Mouse (Mus musculus) urinary bladder, postnatal 25 days (tissue): ENCODE results near the gene Prr5.

ENCODE experiments used
- DNase-seq: peaks from one replicate; pipeline ENCODE4 v3.0.0; 2022; ENCODE audit warnings: low spot score

Prr5 gene

DNA sequence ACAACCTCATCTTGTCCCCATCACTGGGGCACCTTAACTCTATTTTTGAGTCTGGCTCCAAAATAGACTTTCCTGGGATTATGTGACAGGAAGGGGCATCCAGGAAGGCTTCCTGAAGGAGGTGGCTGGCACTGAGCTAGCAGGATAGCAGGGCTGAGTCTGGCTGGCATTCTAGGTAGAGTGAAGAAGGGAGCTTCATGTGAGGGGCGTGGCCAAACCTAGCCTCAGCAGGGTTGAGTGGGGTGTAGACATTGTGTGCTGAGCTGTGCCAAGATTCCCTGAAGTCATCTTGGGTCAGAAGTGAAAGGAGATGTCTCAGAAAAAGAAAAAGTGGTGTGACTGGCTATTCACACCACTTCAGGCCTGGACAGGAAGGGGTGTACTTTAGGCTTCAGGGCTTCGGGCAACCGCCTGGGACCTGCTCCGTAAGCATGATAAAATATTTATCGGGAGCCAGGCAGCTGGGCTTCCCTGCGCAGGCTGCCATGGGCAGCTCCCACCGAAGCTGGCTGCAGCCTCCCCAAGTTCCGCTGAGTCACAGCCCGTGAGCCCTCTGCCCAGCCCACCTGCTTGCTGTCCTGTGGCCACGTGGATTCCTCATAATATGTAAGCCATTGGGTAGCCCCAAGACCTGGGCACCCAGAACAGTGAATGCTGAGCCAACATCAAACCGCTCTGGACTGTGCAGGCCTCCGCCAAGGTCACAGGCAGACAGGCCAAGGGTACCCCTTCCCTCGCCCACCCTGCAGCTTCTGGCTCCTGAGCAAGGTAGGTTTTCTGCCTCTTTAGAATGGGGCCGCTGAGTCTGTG is at the start of gene Prr5:
Gene Prr5 (plus strand): TSS at position 683 of the 810 bp plus-strand sequence.
- no peak for DNase-seq

GRCm38 (mm10) chr15:84620028-84620427 is 49.4 kb upstream of the Prr5 start:
- DNase-seq = no peak

GRCm38 (mm10) chr15:84621722-84622428 is 47.5 kb upstream of the Prr5 start:
- DNase-seq = no peak

GRCm38 (mm10) chr15:84624870-84625269 is 44.5 kb upstream of the Prr5 start:
- peak; percentile 26 for DNase-seq

- DNase-seq = no peak
Observed at GRCm38 (mm10) chr15:84625712-84626414, 43.6 kb upstream of the Prr5 start.

DNA sequence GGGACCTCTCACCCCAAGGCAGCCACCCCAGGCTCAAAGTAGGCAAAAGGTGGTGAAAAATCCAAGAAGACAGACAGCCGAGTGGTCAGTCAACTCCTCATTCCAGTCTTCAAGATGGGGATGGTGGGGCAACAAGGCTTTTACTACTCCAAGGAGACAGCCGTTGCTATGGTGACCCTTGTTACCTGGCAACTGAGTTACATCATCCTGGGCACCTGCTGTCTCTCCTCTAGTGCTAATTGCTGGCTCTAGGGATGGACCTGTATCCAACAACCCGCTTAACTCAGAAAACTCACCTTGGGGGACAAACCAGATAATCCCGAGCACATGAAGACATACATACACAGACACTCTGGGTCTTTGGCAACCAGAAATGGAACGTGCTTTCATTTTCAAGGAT is 42.1 kb upstream of the Prr5 start:
- DNase-seq = no peak

DNA sequence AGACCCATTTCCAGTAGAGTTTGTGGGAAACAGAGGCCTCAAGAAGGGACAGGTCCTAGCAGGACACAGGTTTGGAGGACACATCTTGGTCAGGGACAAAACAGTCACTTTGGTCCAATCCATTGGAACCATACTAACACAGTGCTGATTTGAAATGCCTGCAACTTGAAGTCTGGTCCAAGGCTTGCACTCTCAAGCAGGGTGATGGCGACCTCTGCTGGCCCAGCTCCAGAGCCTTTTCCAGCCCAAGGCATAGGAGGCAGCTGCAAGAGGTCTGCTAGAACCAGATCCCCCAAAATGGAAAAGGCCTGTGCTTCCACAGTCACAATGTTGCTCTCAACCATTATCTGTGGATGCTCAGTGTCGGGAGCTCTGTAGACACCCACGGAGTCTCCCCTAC is 39.7 kb upstream of the Prr5 start:
- peak; percentile 44 for DNase-seq

- DNase-seq = peak; percentile 72
Observed at GRCm38 (mm10) chr15:84631560-84631959, 37.9 kb upstream of the Prr5 start.

GRCm38 (mm10) chr15:84634361-84634760 is 35.1 kb upstream of the Prr5 start:
- no peak for DNase-seq

- no peak for DNase-seq
Observed at GRCm38 (mm10) chr15:84638405-84638804, 31.0 kb upstream of the Prr5 start.

- DNase-seq = no peak
Observed at GRCm38 (mm10) chr15:84639072-84639450, 30.4 kb upstream of the Prr5 start.

- DNase-seq = peak; percentile 27
Observed at GRCm38 (mm10) chr15:84639451-84640136, 29.8 kb upstream of the Prr5 start.

DNA sequence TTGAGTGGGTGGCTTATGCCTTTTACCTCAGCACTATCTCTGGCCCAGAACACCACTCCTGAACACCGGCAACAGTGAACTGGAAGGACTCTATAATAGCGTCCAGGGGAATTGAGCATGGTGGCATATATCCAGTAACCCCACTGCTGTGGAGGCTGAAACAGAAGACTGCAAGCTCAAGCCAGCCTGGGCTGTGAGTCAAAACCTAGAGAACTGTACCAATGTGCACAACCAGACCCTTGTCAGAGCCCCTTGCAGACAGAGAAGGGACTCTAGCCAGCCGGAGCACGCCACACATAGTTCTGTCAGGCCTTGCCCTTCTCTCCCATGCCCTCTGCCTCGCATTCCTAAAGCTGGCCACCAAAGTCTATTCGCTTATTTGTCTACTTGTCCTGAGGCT is 28.7 kb upstream of the Prr5 start:
- no peak for DNase-seq

DNA sequence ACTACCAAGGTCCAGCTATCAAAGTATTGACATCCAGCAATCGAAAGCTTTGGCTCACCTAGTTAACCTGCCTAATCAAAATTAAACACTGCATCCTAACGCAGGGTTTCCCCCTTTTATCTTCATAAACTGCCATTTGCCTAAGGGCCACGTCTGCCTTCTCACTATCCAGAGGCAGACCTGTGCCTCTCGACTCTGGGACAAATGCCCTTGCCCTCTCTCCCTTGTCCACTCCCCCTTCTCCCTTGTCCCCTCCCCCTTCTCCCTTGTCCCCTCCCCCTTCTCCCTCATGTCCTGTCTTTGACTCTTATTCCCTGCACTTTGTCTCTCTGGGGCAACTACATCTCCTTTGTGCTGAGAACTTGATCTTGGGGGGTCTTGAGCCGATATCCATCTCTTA is 28.3 kb upstream of the Prr5 start:
- no peak for DNase-seq

DNA sequence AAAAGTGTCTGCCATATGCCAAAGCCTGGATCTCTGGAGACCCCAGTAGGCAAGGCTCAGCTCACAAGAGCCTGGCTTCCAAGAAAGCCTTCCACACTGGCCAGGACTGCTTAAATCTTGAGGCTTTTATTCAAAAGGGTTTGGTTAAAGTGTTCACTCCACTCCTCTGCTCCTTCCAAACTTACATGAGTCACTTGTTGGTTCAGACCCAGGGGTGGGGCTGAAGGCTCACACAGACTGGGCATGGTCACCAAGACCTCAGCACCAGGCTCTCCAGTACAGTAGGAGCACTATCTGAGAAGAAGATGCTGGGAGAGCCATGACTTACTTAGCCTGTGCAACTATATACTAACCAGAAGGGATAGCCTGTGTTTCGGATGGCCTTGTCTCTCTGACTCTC is 27.5 kb upstream of the Prr5 start:
- DNase-seq = no peak

GRCm38 (mm10) chr15:84643178-84643577 is 26.2 kb upstream of the Prr5 start:
- no peak for DNase-seq

- DNase-seq = no peak
Observed at GRCm38 (mm10) chr15:84651481-84651880, 17.9 kb upstream of the Prr5 start.

GRCm38 (mm10) chr15:84653151-84653550 is 16.3 kb upstream of the Prr5 start:
- no peak for DNase-seq

DNA sequence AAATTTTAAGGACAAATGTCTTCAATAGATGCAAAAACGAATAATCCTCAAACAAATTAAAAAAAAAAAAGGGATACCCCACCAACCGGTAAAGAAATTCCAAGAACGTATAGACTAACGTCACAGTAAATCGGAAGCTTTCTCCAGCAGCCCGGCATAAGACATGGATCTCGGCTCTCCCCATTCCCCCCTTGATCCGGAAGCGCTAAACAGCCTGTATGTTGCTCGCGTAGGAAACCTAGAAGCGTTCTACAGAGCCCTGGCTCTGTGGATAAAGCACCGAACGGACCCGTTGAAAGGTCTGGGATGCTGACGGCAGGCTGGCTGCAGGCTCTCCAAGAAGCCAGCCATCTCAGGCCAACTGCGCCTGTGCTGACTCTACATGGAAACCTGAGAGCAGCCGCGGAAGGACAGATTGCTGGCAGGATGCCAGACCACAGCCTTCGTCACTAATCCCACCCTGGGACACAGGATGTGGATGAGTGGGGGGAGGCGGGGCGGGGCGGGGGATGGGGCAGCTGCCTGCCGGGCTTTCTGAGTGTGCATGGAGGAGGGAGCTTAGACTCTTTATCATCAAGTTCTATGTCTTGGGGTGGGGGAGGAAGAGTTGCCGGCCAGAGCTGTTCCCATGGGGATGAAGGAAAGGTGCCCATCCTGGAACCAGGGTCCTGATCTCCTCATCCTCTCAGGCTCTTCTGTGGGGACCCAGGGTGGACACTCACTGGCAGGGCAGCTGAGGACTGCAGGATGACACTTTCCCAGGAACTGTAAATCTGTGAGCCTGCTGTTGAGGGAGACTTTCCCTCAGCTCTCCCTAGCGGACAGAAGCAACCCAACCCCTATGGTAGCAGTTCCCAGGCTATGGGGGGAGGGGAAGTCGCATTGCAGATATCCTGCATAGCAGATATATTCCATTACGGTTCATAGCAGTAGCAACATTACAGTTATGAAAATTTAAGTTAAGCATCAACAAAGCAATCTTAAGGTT is 15.1 kb upstream of the Prr5 start:
- peak; percentile 48 for DNase-seq

DNA sequence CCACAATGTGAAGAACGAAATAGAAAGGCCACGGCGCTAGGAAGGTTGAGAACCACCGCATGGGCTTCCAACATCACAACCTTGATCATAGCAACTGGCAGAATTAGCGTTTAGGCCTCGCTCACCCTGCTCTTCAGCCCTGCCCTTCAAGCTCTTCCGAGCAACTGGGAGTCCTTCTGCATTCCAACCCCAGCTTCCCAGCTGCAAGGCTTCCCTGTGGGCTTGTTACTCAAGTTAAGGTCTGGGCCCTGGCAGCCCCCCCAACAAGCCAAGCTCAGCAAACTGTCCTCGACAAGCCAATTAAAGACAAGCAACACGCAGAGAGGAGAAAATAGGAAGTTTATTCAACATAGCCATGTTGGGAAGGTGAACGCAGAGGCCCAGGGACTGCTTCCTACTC is 14.4 kb upstream of the Prr5 start:
- DNase-seq = no peak

DNA sequence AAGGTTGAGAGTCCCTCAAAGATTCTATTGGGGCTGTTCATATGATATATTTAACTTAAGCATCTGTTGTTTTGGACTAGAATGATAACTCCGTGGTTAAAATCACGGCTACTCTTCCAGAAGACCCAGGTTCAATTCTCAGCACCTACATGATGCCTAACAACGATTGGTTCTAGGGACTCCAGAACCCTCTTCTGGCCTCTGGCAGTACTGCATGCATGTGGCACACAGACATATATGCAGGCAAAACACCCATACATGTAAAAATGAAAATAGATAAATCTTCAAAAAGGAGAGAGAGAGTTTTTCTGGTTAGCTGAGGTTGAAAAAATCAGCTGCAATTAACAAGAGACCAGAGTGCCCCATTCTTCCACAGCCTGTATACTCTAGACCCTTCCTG is 12.7 kb upstream of the Prr5 start:
- no peak for DNase-seq
